Mouse (Mus musculus): ENCODE results near the gene Yeats4.

DNA sequence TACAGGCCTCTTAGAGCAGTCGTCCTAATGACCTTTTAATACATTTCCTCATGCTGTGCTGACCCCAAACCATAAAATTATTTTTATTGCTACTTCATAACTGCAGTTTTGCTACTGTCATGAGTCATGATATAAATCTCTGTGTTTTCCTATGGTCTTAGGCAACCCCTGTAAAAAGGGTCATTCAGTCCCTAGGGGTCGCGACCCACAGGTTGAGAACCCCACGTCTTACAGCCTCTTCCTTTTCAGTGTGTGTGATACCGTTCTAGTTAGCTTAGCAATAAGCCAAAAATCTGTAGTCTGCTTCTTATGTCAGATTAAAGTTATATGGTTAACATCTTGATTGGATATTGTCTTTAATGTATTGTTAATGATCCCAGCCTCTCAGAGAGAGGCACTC lies 30.9 kb downstream of the Yeats4 start:
- TF ChIP-seq CTCF (IDR thresholded peaks at IDR 0.05; ENCODE audit: borderline replicate concordance, extremely low read depth, insufficient read depth, insufficient read length) (no peak), POLR2A (IDR thresholded peaks at IDR 0.05; ENCODE audit: borderline replicate concordance, extremely low read depth, insufficient read depth, insufficient read length, poor library complexity, severe bottlenecking) (no peak)
